Mouse (Mus musculus) ES-CJ7 (cell line): Measurements from ENCODE around the gene Babam2.
A peak's percentile ranks its signal among the peaks of the same experiment; 100 is the strongest.

Experiments used
- DNase-seq: peaks from one replicate; pipeline ENCODE4 v3.0.0; 2011; ENCODE audit warnings: low read depth, low spot score

Gene Babam2

DNA sequence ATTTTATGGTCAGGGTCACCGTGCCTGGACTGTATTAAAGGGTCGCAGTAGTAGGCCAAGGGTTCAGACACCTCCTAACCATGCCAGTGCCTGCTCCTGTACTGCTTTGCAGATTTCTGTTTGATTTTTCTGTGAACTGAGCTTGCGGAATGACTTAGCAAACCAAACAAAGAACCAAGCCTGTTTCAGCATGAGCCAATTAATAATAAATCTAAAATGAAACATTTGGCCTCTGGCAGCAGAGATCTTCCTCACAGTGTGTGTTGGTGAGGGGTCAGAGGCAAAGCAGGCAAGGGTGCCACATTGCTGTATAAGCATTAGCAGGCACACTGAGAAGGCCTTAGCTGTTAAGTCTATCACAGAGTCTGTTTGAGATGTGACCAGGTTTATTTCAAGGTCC lies 342.0 kb downstream of the Babam2 start:
- no peak for DNase-seq

DNA sequence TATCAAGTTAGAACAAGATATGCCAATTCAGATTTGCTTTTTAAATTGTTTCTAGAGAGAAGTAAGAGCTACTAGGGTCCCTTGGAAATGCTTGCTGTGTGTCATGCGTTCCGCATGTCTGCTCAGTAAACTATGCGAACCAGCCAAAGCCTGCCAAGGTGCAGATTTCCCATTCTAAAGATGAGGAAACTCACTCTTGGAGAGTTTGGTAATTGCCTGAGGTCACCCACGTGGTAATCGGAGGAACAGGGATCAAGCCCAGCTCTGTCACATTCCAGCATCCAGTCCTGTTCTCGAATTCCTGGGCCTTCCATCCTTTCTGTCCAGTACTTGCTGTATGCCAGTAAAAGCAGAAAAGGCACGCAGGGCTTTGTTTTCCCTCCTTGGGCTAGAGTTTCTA lies 345.7 kb downstream of the Babam2 start:
- no peak for DNase-seq

DNA sequence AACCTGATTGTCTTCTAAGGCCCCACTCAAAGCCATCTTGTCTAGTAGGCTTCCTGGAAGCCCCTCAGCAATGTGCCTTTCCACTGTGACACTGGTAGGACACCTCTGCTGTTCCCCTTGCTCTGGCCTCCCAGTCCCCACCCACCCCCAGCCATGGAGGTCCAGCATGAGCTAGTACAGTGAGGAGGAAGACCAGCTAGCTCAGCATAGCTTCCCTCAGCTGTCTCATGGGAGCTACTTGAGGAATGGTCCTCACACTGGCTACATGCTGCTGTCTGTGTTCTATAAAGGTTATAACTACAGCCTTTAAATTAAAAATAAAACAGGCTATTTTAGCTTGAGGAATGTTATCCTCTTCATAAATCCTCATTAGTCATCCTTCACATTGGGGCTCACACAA lies 346.5 kb downstream of the Babam2 start:
- DNase-seq = no peak

DNA sequence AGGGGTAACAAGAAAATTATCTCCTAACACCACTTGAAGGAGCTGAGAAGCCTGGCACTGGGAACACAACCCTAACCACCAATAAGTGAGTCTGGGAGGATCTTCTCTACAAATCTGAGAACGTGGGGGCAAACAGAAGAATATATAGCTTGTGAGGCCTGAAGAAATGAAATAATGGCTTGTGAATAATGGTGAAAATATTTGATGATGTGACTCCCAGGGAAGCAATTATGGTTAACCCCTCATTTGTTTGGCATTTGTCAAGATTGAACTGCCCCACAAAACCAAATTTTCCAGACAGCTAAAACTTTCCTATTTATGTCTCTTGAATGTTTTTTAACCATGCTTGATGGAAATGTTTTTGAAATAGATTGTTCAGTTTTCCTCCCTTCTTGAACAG lies 354.4 kb downstream of the Babam2 start:
- DNase-seq = no peak

DNA sequence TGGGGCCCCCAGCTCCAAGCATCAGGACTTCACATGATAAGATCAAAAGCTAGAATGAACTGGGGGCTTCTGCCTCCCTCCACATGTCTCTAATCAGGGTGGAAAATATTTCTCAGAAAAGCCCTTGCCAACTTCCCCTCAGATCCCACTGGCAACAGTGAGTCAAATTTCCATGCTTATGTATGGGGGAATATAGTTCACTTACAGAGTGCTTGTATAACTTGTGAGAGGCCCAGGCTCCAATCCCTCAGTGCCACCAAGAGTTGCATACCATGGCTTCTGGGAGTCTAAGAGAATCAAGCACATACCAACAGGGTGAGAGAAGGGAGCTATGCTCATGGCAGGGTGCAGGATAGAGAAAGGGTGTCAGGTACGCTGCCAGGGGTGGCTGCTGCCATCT lies 355.0 kb downstream of the Babam2 start:
- no peak for DNase-seq

DNA sequence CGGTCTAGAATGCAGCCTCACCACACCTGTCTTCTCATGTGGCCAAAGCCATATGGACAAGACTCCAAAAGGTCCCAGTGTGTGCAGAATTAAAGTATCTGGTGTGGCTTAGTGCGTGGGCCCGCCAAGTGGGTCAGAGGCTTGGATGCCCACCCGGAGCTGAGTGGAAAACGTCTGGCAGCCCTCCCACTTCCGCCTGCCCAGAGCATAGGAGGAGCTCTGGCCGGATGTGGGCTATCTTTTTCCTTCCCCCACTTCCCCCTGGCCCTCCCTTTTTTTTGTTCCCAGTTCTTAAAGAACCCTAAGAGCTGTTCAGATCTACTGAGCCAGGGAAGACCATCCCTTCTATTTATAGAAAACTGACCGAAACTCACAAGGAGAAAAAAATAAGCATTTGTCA lies 356.0 kb downstream of the Babam2 start:
- DNase-seq = no peak

DNA sequence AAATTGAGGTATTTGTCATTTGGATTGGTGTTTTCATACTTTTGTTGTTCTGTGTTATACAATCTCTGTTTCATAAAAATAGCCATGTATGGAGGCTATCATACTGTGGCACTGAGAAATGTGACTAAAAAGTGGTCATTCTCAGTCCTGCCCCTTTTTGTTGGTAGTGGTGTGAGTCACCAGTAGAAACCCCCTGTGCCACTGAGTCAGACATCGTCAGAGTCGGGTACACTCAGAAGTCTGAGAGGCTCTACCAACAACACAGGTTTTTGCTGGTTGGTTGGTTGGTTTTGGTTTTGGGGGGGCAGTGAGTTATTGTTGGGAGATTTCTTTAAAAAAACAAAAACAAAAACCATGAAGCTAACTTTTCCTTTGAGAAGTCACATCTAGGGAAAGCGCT lies 358.2 kb downstream of the Babam2 start:
- DNase-seq = no peak

DNA sequence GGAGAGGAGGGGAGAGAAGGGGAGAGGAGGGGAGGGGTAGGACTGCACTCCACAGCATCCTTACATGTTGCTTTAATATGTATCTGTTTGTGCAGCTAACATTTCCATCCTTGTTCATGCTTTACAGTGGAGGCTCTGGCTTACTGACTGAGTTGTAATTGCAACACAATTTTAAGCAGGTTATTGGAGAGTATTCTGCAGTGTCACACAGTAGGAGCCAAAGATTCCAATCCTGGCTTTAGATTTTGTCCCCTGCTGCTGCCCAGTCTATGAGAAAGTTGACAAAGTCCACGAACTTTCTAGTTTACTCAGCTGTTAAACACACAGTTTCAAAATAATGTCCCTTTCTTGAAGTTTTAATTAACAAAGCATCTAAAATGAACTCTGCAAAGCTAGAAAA lies 358.6 kb downstream of the Babam2 start:
- DNase-seq = no peak

DNA sequence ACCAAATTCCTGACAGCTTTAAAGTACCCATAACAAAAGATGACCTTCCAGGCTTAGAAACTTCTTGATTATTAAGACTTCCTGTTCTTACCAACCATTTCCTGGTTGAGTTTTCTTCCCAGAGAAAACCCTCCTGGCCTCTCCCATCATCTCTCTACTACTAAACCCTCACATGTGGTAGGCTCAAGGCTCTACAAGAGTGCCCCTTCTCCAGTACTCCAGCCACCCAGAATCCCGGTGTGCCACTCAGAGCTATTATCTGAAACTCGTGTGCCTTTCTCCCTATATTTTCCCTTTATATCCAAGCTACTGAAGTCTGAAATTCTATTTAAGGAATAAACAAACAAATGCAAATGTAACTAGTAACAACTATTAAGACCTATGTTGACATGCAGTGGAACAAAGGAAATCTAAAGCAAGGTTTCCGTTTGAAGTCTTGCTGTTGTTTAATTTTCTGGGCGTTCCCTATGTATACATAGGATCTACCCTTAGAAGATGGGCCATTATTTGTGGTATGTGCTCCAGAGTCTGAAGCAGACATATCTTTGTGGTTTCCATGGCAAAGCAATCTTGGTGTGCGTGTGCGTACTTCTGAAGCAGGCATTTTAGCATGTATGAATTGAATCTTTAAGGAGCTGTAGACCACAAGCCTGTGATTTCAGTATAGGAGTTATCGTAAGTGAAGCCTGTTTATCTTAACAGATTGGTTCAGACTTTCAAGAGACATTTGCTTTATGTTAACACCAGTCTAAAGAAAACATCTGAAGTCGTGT lies 361.2 kb downstream of the Babam2 start:
- no peak for DNase-seq

DNA sequence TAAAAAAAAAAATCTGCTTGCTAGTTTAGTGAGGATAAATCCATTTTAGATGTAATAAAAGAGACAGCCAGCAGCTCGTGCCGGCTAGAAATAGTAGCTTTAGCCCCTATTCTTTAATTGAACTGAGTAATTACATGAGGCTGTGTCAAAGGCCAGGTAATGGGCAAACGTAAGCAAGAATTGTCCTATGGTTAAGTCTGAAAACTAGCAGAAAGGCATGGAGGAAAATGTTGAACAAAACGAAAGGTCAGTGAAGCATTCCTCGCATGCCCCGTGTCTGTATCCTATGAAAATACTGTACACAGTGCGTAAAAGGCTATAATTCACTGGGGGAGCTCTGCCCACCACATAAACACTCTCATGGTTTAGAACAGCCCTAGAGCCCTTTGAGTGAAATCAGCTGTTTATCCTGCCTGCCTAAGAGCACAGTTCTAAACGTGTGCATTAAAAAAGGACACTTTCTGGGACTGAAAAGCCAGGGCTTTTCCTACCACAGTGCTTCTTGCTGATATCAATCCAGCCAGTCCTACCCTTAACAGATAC lies 361.8 kb downstream of the Babam2 start:
- no peak for DNase-seq

DNA sequence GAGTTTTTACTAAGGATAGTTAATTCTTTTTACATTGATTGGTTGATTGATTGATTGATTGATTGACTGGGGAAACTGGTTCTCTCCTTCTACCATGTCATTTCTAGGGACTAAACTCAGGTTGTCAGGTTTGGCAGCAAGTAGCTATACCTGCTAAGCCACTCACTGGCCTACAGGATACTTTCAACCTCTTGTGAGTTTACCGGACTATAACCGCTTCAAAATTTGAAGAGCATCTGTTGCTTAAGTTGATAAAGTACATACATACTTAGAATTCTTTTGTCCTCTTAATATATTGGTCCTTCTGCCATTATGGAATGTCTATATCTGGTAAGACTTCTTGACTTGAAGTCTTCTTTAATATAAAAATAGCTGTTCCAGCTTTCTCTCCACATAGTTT lies 363.0 kb downstream of the Babam2 start:
- no peak for DNase-seq

DNA sequence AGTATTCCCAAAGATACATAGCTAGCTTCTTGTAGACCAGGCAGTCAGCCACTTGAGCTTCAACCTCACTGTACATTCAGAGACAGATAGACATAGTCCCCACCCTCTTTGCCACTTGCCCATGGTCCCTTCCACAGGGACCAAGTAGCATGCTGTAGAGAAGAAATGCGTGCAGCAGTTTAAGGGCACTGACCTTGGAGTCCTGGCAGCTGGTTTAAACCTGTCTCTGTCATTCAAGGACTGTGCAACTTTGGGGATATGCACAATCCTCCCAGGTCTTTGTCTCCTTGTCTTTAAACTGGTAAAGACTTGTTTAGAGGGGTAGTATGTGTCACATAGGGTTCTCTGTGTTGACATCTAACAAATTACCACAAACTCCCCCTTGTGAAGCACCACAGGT lies 364.4 kb downstream of the Babam2 start:
- peak; percentile 17 for DNase-seq

DNA sequence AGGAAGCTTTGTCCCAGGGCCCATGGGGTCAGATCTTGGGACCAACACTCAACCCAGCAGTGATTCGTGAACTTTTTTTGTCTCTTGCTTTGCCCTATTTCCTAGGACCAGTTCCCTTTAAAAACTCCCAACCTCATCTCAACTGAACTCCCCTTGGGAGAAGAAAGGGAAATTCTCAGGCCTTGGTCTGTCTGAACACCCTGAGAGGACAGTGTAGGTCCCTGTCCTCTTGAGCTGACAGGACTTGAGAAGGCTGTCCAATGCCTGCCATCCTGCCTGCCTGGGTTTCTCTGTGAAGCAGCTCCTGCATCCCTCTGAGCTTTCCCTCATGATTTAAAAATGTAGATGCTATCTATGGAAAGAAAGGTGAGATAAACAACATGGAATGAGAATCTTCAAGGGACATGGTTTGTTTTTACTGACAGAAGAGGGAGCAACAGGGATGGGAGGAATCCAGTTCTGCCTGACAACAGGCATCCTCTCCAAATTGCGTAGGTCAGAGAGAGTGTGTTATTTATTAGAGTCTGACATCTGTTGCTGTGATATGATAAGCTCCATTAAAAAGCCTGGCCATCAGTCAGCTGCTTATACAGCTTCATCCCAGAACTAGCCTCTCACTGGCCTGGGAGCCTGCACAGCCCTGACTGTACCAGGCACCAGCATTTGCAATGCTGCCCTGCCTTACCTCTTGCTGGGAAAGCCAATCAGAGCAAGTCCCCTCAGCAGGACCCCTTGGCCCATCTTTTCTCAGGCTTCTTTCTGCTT lies 367.0 kb downstream of the Babam2 start:
- DNase-seq = no peak

DNA sequence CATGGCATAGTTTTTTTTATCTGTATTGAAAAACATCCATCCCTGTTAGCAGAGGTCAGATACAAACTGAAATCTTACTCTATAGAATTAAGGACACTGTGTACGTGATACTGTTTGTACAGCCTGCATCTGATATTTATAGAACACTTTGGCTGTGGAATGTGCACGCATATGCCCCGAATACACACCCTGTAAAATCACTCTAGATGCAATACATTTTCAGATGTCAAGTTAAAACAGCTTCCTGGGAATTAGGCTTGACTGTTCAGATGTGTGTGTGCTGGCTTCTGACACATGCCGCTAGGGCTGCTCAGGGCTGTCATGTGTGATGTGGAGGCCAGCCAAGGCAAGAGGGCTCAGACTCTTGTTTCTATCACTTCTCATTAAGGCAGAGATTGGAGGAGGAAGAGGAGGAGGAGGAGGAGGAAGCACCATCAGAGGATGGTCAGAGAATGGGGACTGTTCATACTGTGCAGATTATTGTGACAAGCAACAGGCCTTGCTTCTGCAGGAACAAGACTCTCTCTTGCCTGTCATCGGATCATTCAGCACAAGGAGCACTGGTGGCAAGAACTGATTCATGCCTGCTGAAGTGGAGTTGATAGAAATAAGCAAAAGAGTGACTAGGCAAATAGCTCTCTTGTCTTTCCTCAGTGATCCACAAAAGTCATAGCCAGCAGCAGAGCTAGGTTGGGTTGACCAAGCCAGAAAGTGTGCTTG lies 368.7 kb downstream of the Babam2 start:
- no peak for DNase-seq

DNA sequence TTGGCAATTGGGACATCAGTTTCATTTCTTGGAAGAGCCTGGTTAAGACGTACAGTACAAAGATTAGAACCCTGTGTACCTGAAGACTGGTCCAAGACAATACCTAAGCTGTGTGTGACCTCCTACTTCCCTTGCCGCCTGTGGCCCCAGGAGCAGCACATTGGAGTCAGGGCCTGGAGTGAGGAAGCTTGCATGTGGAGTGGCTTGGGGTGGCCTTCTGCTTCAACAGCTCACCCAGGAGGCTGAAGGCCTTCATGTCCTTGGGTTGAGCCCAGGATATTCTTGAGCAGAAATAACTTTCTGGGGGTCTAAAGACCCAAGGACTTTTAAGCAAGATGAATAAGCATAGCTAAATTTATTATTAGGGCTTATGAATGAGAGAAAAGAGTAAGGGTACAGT lies 369.4 kb downstream of the Babam2 start:
- no peak for DNase-seq

DNA sequence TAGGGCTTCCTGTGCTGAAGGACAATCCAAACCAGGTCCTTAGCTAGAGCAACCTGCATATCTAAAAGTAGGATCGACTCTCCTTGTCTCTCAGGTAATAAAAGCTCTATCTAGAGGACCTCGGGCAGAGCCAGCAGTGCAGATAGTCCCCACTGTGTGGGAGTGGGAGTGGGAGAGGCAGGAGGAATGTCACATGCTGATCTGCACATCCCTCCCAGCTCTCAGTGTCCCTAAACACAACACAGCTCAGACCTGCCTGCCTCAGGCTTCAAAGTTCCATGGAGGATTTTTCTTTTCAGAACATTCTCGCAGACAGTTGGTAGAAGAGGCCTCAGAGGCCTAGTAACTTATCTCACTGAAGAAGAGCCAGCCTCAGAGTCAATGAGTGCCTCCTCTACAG lies 371.1 kb downstream of the Babam2 start:
- no peak for DNase-seq

DNA sequence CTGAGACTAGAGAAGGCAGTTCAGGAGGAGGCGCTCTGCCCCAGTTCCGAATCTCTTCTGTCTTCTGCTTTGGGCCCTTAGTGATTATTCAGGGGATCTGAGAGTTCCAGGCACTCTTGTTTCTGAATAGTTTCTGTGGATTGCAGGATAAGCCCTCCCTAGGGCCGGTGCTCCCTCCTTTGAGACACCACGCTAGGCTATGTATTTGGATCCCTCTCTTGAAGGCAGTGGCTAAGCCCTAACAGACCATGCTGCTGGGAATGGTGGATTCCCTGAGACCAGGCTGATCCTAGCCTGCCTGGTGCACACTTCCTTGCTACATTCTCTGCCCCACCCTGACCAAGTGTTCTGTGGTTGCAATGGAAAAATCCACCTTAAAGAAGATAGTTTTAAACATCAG lies 371.6 kb downstream of the Babam2 start:
- no peak for DNase-seq

DNA sequence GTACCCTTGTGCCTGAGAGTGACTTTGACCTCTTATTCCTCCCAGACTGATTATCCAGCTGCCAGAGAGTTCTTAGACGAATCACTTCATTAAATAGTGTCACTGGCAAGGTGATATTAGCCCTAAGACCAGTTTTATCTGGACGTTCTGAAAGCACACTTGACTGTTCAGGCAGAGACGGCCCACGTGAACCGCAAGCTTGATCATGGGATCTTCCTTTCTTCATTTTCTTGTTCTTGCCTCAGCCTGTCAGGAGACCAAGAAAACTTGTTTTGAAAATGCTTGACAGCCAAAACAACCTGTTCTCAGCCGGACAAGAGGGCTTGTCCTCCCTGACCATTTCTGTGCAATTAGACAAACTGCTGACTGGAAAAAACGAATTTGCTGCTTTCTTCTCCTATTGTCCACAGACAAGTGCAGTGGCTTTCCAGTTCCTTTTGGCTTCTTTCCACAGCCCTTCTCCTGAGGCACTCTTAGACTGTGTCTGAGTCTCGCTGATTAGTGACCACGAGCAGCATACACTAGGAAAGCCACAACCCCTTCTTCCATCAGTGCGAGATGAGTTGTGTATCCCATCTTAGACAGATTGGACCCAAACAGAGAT lies 372.2 kb downstream of the Babam2 start:
- DNase-seq = no peak

DNA sequence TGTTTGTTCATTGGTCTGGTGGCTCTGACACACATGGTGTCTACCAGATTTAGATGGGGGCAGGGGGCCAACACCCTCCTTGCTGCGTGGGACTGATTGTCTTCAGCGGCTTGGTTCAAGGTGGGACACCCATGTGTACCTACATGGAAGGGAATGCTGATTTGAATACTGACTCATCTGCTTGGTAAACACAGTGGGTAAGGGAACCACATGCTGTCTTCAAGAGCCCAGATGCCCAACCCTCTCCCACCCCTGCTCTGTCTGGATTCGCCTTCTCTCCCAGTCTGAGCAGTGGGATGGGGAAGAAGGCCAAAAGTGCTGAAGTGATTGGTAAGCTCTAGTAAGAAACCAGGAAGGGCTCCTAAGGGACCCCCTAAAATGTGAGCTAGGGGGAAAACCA lies 373.3 kb downstream of the Babam2 start:
- DNase-seq = no peak

DNA sequence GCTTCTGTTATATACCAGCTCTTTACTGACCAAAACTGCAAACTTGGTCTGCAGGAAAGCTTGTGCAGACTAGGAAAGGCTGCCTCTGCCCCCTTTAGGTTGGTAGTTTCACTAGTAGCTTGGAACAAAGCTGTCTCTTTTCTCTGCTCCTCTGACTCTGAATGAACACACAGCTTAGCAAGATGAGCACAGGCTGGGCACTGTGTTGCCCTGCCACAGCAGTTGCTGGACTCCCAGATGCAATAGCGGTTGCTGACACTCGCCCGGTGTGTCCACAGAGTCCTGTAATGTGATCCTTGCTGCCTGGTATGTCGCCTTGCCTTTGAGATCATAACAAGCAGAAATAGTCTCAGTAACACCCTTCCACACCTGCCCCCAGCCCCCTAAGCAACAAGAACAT lies 373.8 kb downstream of the Babam2 start:
- DNase-seq = no peak

DNA sequence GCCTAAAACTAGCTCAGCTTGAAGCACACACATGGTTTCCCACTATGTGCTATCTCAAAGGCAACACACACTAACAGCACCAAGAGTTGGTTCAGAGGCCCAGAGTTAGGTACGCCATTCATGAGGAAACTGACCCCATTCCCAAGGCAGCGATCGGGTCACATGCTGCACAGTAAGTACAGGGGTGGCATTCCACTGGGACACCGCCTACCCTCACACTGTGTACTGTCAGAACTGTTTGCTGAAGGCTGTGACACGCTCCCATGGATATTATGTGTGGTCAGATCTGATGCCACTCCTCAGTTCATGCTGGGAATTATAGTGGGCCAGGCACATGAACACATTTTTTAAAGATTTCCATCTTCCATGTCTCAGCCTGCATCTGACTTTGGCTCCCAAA lies 374.3 kb downstream of the Babam2 start:
- no peak for DNase-seq

DNA sequence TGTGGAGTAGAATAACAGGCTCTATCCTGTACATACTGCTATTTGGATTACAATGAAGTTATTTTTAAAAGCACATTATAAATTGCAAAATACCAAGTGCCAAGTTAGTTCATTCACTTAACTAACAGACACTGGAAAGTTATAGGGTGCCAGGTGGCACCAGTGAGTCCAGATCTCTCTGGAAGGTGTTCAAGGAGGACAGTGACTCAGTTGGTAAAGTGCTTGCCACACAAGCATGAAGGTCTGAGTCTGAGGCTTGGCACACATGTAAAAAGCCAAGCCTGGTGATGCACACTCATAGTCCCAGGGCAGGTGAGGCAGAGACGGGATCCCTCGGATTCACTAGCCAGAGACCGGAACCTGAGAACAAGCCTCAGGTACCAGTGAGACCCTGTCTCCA lies 375.4 kb downstream of the Babam2 start:
- DNase-seq = no peak
